Mouse (Mus musculus) gastrocnemius, adult 8-10 months (tissue): ENCODE data around the gene Megf11. TPM values are rescaled to one million over a fixed set of nuclear protein-coding genes. Genes with fewer than 3 reads are reported as not detected.
"Not testable (repeated sequence)": the region's sequence is repeated elsewhere in the genome, so short reads cannot be mapped to it uniquely, and the experiment has no call there.

Source experiments
- DNase-seq, 2 experiments: peaks; one replicate each; pipeline ENCODE4 v3.0.0; 2022; ENCODE audit warnings: low spot score in 2 of 2
- total RNA-seq, 4 experiments: library from RNA; stranded (reverse); gene quantifications; 2 replicates each; pipeline ENCODE4 v1.2.4; 2022

The Megf11 gene
- total RNA-seq, 4 experiments from 2014 or later: 0.05 to 0.13 (median 0.07) TPM

DNA sequence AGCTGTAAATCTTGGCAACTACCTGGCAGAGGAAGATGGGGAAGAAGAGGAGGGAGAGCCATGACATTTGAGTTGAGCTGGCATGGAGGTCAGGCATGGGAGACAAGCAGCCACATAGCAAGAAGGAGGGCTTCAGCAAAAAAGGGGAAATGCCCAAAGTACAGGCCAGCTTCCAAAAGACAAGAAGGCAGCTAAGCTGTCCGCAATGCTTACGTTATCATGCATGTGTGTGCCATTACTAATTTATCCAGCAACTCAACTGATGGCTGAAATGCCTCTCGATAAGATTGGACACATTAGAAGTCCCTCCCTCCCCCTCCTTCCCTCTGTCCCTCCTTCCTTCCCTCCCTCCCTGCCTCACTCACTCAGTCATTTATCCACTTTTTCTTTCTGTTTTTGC, 260.0 kb downstream of the Megf11 start:
- no peak for DNase-seq

DNA sequence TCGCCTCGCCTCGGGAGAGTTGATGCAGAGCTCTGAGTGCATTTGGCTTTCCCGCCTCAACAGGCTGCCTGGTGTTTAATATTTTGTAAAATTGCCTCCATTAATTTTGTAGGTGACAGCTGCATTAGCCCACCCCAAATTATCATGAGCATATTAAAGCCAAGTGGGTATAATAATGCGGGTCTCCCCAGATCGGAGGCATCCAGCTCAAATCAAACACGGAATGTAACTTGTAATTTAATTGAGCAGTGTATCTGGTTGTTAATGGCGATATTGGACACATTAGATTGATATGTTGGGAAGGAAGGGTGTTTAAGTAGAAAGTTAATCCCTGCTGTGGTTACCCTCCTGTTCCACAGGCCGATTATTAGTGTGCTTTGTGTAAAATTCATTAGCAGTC, 264.0 kb downstream of the Megf11 start:
- DNase-seq: no peak

DNA sequence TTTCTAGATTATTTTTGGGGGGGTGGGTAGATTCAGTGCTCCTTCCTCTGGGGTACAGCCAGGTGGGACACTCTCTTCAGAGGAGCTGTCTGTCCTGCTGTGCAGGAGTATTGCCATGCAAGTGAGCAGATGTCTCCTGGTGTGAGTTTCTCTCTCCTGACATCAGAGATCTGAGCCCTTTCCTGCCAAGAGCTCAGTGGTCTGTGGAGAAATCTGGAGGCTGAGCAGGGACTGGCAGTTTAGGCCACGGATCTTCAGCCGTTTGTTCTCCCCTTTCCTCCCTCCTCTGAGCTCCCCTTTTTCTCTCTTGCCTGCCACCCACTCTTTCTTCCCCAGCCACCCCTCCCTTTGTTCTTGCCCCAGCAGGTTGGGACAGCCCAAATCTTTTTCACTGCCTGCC, 264.5 kb downstream of the Megf11 start:
- no peak for DNase-seq

DNA sequence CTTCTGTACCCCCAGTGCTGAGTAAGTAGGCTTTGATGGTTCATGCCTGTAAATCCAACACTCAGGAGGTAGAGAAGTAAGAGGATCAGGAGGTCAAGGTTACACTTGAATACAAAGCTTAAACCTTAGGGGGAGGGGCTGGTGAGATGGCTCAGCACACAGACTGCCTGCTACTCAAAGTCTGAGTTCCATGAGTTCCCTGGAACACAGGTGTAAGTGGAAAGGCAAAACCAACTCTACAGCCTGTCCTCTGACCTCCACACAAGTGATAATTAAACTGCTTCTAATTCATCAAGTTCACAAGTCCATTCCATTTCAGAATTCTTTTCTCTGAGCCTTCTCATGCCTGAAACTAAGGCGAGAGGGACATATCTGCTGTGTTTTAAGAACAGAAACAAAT, 265.8 kb downstream of the Megf11 start:
- DNase-seq: no peak

DNA sequence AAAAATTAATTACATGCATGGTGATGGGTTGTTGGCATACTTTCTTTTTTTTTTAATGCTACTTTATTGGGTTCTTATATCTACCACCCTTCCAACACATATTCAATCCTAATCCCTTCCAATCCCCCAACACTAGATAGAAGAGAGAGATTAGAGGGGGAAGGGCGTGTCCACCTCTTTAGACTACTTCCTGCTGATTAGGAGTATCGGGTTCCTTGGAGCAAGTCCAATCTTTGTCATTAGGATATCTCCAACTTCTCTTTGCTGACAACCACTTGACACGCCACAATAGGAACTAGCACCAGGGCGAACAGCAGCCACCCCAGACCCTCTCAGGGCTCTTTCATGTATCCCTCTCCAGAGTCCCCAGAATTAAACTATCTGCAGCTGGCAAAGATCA, 266.3 kb downstream of the Megf11 start:
- DNase-seq: no peak

DNA sequence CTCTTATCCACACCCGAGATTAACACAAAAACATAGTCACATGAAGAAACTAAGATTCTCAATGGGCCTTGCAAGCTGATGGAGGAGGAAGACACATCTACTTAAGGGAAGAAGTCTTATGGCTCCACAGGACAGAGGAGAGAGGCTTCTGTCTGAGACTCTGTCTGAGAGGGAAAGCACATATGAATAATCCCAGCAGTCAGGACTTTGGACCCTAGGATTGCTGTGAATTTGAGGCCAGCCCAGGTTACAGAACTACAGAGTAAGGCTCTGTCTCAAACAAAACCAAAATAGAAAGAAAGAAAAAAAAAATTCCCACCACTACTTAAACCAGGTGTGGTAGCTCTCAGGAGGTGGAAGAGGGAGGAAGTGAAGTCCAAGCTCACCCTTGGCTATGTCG, 266.7 kb downstream of the Megf11 start:
- DNase-seq: no peak

DNA sequence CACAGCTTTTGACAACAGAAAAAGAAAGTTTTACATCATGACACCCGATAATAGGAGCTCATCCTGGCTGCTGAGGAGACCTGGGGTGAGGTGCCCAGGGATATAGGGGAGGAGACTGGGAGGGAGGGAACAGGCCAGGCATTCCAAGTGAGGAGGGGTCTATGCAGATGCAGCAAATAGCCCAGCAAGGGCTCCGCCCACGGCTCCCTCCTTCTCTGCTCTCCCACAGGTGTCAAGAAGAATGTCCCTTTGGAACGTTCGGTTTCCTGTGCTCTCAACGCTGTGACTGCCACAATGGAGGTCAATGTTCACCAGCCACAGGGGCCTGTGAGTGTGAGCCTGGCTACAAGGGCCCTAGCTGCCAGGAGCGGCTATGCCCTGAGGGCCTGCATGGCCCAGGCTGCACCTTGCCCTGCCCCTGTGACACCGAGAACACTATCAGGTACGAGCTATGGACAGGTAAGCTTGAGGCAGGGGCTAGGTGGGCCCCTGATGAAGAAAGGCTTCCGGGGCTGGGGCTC, 267.5 kb downstream of the Megf11 start:
- DNase-seq: no peak

DNA sequence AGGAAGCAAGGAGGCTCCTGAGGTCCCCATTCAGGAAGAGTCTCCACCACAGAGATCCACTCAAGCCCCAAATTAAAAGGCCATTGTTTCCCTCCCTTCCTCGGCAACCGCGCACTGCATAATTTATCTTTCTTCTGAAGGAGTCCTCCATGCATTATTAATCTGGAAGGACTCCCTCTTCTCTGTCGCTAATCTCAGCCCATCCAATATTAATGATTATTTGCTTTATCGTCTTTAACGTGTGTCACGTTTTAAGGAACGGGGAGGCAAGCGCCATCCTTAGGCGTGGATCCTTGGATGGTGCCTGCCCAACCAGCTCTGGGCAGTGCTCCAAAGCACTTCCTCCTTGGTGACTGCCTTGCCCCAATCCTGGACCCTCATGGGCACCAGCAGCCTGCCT, 269.3 kb downstream of the Megf11 start:
- no peak for DNase-seq

DNA sequence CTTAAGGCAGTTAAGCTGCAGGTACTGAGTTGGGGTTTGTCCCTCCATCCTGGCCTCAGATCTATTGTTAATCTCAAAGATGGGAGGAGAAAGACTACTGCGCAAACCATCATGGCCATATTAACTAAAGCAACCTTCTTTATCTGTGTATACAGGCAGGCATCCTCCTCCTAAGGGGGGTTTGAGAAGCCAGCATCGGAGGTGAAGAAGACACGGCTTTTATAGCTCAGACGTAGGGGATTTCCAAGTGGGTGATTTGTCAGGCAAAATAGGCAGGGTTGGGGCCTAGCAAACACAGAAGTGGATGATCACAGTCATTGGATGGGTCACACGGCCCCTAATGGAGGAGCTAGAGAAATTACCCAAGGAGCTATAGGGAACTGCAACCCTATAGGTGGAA, 271.2 kb downstream of the Megf11 start:
- no peak for DNase-seq

DNA sequence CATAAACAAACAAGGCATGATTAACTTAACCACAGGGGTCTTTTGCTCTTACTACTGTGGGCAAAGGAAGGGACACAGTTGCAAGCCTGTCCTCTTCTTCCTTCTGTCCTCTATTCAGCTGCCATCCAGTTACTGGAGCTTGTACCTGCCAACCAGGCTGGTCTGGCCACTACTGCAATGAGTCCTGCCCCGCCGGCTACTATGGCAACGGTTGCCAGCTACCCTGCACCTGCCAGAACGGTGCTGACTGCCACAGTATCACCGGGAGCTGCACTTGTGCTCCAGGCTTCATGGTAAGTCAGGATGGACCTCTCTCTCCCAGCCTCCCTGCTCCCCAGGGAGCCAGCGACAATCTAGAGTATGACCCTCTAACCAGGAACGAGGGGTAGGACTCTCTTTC, 274.8 kb downstream of the Megf11 start:
- DNase-seq: no peak

DNA sequence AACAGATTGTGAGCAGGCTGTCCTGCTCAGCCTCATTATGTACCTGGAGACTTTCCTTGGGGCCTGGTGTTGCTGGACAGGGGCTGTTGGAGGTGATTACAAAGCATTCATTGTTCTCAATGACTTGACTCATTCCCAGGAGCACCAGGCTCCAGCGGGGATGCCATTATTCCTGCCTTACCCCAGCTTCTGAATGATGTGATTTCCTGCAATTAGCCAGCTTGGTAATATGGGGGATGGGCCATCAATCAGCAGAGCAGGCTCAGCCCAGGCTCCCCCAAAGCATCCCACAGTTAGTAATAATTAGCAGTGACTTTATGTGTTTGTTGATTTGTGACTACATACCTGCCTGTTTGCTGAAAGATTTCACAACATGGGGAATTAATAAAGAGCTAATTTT, 279.2 kb downstream of the Megf11 start:
- DNase-seq: no peak

DNA sequence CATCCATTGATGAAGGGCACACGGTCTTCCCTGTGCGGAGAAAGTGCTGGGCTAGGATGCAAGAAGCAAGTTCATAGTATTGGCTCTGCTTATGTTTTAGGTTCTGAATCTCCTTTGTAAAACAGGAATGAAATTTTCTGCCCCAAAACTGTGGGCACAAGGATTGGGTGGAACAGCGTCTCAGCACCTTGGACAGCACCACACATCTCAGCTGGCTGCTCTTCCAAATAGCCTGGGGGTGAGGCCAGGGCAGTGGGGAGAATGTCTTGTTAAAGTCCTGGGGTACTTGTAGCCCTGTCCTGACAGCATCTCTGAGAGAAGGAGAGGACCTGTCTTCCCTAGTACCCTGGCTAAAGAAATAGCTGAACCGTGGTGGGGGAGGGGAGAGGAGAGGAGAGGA, 281.1 kb downstream of the Megf11 start:
- no peak for DNase-seq

DNA sequence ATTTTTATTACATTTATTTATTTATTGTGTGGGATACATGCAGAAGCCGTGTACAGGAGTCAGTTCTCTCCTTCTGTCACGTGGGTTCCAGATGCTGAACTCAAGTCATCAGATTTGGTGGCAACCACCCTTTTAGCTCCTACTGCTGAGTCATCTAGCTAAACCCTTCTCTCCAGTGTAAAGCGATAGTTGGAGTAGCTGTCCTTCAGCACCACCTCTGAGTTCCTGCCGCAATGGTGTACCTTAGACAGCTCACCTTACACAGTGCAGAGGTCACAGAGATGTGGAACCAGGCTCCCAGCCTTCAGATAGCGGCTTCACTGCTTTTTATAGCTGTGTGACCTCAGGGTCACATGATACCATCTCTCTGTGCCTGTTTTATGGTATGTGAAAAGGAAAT, 282.1 kb downstream of the Megf11 start:
- DNase-seq: no peak

DNA sequence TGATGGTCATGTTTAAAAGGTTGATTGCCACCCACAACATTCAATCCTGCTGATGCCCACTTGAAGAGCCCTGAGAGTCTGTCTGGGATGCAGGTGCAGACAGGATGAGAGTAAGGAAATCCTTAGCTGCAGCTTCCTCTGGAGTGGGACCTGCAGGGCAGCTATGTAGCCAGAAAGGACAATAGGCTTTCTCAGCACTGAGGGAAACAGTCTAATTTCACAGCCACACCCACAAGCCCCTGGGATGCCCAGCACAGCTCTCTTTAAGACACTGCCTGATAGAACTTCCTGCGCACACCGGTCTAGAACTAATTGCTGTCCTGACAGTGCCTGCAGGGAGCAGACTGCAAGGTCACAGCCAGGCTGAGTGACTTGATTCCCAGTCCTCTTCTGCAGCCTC, 282.6 kb downstream of the Megf11 start:
- no peak for DNase-seq

DNA sequence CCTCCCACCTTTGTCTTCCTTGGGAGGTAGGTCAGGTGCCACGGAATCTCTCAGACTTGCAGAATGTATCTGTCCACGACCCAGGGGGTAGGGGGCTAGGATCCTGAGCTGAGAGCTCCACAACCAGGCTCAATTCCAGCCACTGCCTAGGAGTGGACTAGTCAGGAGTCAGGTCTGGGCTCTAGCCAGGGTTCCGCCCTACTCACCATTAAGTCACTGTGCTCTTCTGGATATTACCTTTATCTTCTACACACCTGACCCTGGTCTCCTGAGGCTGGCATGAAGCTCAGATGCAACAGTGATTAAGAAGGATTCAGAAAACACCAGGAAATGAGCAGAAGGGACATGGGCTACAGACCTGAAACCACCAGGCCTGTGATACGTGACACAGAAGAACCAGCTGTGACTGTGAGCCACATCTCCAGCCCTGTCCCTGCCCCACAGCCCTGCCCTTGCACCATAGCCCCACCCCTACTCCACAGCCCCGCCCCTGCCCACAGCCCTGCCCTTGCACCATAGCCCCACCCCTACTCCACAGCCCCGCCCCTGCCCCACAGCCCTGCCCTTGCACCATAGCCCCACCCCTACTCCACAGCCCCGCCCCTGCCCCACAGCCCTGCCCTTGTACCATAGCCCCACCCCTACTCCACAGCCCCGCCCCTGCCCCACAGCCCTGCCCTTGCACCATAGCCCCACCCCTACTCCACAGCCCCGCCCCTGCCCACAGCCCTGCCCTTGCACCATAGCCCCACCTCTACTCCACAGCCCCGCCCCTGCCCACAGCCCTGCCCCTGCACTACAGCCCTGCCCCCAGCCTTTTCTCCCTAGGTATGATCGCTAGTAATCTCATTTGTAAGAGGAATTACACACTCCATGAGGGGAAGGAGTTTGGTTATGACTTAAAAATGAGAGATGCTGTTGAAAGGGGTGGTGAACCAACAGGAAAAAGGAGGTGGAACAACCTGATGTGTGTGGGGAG, 286.2 kb downstream of the Megf11 start:
- DNase-seq: not testable (repeated sequence)

DNA sequence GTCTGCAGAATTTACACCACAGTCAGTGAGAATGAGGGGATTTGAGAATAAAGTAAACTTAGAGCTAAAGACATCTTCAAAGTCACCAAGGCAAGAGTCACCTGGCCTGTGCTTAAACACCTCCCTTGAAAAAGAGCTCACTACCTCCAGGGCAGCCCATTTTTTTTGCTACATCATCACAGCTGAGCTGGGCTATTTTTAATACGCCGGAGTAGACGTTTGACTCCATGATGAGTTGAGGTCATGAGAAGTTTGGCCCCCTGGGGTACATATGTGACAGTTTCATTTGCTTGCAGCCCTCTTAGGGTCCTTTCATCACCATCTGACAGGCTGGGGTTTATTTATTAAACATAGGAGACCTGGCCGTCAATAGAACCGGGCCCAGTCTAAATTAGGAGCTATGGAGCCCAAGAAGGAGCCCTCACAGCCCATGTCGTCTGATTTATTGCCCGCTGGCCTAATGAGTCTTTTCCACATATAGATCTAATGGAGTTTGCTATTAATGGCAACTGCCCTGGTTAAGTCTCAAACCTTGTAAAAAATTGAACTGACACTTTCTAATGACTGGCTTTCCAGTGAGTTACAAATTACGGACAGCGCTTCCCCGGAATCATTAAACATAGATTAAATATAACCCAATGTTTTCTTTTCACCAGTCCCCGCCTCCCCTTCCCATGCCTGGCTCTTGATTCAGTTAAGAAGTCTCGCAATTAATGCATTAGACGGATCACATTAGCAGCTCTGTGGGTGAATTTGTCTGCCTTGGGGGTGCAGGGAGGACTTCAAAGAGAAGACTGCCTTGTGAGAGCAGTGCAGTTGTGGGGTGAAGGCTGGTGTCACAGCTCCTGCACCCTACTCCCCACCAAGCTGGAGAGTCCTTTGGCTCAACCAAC, 301.9 kb downstream of the Megf11 start:
- DNase-seq: no peak

DNA sequence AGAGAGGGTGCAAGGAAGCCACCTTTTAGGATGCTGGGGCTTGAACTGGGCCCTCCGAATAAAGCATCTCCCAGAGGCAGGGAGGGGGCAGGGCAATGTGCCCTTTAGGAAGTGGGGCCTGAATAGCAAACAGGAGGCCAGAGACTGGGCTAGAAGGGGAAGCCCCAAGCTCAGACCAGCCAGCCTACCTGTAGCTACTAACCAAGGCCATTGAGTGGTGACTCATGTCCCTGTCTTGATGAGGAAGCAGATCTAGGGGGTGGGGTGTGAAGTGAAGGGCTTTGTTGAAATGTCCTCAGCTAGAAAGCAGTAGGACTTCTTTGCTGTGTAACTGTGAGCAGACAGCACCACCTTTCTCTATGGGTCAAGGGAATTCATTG, 302.6 kb downstream of the Megf11 start:
- DNase-seq: no peak

DNA sequence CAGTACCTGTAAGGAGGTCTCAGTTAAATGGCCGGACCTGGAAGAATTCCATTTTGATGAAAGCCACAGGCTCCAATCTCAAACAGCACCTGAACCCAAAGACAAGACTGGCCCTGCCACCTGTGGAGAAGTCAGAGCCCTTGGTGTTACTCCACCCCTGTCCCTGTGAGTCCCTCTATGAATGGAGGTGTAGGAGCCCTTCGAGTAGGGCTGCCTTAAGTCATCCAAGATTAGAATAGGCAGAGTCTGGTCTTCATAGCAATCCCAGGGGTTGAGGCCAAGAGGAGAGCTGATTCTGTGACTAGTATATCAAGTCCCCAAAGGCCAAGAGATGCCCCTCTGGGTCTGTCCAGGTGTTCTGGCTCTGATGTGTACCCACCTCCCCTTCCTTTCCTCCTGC, 305.3 kb downstream of the Megf11 start:
- no peak for DNase-seq

DNA sequence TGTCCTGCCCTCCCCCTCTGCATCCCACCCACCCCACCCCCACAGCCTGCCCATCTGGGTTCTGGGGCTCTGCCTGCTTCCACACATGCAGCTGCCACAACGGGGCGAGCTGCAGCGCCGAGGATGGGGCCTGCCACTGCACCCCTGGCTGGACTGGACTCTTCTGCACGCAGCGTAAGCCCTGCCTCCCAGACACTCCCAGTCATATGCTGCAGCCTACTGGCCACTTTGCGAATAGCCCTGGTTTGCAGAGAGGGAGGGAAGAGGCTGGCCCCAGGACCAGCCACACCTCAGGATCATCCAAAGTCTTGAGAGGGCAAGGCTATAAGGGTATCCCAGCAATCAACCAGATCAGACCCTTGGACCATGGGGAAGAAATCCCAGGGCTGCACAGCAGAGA, 305.8 kb downstream of the Megf11 start:
- DNase-seq: no peak

DNA sequence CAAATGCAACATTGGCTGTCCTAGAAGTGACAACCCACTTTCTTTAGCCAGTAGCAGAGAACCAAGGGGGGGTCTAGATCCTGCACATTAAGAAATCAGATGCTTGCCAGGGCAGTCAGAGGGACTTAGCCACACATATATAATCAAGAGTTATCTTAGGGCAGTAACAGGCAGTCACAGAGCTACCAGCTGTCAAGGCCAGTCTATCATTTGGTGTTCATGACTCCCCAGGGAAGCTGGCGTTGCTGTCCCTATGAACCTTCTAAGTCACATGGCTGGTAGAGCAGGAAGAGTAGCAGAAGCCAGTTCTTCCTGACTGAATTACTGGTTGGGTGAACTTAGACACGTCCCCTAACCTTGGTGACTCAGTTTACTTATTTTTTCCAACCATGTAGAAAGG, 307.7 kb downstream of the Megf11 start:
- no peak for DNase-seq

DNA sequence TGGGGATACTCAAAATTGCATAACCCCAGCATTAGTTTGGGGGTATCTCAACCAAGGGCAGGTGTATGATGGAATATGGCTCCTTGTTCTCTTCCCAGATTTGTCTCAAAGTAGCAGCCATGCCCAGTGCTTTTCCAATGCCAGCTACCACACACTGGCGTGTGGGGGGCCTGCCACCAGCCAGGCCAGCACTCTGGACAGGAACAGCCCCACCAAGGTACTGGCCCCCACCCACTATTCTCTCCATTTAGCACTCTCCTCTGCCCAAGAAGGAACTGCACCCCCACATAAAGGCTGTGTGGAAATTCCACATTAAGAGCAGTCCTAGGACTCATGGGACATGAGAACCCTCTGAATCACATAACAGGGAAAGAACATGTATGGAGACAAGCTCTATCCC, 309.8 kb downstream of the Megf11 start:
- DNase-seq: no peak

DNA sequence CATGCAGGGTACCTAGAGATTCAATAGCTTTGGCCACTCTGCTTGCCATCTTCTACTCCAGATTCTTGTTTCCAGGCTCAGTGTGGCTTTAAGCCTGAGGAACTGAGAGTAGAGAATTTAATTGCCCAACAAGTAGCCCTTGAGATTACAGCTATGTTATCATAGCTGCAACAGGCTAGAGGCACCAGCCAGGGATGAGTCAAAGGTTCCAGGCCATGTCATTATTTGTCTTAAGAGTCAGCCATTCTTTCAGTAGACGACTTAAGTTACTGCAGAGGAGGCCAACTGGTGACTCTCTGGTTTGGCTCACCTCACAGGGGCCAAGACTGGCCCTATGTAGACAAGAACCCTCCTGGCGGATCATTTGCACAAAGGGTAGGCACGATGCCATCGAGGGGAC, 311.0 kb downstream of the Megf11 start:
- no peak for DNase-seq
